Mouse (Mus musculus): ENCODE measurements around the gene Ms4a4d. TPM values are rescaled to one million over a fixed set of nuclear protein-coding genes. Genes with fewer than 3 reads are reported as not detected.
"Not testable (repeated sequence)": the region's sequence is repeated elsewhere in the genome, so short reads cannot be mapped to it uniquely, and the experiment has no call there.

Ms4a4d gene
- polyA plus RNA-seq, 1 experiment from 2014 or later: 0.28 TPM

DNA sequence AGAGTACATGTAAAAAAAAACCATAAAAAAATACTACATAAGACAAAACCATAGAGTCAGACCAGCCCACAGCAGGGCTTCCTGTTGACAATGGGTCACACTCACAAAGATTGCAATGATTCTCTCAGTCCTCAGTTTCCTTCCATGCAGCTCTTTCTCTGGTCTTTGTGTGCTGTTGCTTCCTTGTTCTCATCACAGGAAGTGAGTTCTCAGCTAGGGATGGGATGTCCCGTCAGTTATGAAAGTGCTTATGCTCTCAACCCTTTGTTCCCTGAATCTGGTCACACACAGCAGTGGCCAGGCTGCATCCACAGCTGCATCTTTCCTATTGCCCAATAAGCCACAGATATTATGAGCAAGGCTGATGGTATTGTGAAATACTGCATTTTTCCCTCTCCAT is 23.1 kb upstream of the Ms4a4d start:
- H3K36me3 ChIP-seq (ENCODE audit: control insufficient read depth, insufficient read depth): no peaks in the 10 kb centered on the region

DNA sequence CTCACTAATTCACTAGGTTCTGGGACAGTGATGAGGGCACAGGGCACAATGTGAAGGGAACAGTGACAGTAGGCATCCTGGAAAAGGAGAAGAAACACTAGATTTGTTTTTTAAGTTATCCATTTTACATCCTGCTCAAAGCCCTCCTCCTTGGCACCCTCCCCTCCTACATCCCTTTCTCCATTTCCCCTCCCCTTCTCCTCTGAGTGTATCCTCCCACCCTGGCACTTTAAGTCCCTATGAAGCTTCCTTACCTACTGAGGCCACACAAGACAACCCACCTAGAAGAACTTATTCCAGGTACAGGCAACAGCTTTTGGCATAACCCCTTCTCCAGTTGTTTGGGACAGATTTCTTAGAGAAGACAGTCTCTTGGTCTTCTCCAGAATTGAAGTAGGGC is 20.4 kb upstream of the Ms4a4d start, which contains the start of gene Ms4a6b:
Ms4a6b (plus strand) TSS at position 267 of the 400 bp plus-strand sequence.
- no peaks in the 10 kb centered on the region for H3K36me3 ChIP-seq (ENCODE audit: control insufficient read depth, insufficient read depth)
- H3K27ac ChIP-seq (ENCODE audit: low read length): no peak within 1 kb of the TSS
- no peak within 1 kb of the TSS for H3K4me3 ChIP-seq (ENCODE audit: low read depth, low read length)
- no peak within 1 kb of the TSS for H3K4me2 ChIP-seq (ENCODE audit: low read depth, low read length)
- ATAC-seq (ENCODE audit: low read depth): no peak
- no peak within 1 kb of the TSS for H3K9ac ChIP-seq (ENCODE audit: low read depth, low read length)
- H3K27me3 ChIP-seq (ENCODE audit: control insufficient read depth, insufficient read depth, low read depth, low read length): no peaks in the 10 kb centered on the region
- no peaks in the 10 kb centered on the region for H3K9me3 ChIP-seq (replicated peaks; ENCODE audit: control insufficient read depth, low read length)
- no peaks in the 10 kb centered on the region for H3K4me1 ChIP-seq (ENCODE audit: control insufficient read depth, low read depth, low read length)

More for the DNA sequence above, 23.1 kb upstream of the Ms4a4d start:
- no peak overlapping the region for H3K27ac ChIP-seq (ENCODE audit: low read length)
- 29% methylated on average over 1 of the region's 1 CpGs for WGBS (ENCODE audit: insufficient replicate concordance)
- no peak for ATAC-seq (ENCODE audit: low read depth)
- H3K9ac ChIP-seq (ENCODE audit: low read depth, low read length): no peak overlapping the region
- H3K4me2 ChIP-seq (ENCODE audit: low read depth, low read length): no peak overlapping the region
- no peak overlapping the region for H3K4me3 ChIP-seq (ENCODE audit: low read depth, low read length)
- H3K4me1 ChIP-seq (ENCODE audit: control insufficient read depth, low read depth, low read length): no peaks in the 10 kb centered on the region
- no peaks in the 10 kb centered on the region for H3K27me3 ChIP-seq (ENCODE audit: control insufficient read depth, insufficient read depth, low read depth, low read length)
- H3K9me3 ChIP-seq (replicated peaks; ENCODE audit: control insufficient read depth, low read length): no peaks in the 10 kb centered on the region

DNA sequence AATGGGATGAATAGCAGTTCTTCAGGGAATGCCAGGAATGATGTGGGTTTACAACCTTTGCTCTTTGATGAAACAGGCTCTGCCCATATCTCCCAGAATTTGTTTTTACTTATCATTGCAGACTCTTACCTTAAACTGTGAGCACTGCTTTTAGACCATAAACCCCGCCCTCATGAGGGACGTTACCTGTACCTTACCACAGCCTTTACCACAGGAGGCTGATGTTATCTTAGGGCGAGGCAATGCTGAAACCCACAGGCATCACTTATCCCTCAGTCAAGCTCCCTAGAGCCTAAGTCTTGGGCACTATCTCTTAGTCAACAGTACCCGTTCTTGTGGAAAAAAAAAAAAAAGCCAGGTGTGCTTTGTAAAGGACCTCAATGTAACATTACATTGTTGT is 19.8 kb upstream of the Ms4a4d start:
- H3K27ac ChIP-seq (ENCODE audit: low read length): no peak overlapping the region
- no peaks in the 10 kb centered on the region for H3K27me3 ChIP-seq (ENCODE audit: control insufficient read depth, insufficient read depth, low read depth, low read length)
- H3K4me2 ChIP-seq (ENCODE audit: low read depth, low read length): no peak overlapping the region
- H3K4me1 ChIP-seq (ENCODE audit: control insufficient read depth, low read depth, low read length): no peaks in the 10 kb centered on the region
- H3K9ac ChIP-seq (ENCODE audit: low read depth, low read length): no peak overlapping the region
- ATAC-seq (ENCODE audit: low read depth): no peak
- H3K36me3 ChIP-seq (ENCODE audit: control insufficient read depth, insufficient read depth): no peaks in the 10 kb centered on the region
- H3K9me3 ChIP-seq (replicated peaks; ENCODE audit: control insufficient read depth, low read length): no peaks in the 10 kb centered on the region
- no peak overlapping the region for H3K4me3 ChIP-seq (ENCODE audit: low read depth, low read length)
- 21% methylated on average over 4 of the region's 4 CpGs for WGBS (ENCODE audit: insufficient replicate concordance)

DNA sequence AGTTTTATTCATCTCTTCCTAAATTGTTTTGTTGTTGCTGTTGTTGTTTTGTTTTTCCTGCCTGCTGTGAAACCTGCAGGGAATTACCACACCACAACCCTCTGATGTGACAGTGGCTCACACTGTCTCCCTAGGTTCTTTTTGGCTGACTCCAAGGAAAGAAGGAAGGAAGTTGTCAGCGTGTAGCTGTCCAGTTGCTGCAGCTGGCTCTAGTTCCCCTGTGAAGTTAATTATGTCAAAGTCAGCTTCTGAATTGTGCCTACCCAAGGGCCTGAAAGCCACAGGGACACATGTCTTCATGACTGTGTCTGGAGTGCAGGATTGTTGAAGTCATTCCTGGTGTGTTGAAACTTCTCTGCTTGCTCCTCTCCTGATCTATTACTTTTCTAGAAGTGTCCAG is 19.2 kb upstream of the Ms4a4d start:
- not testable (repeated sequence) for H3K27me3 ChIP-seq (ENCODE audit: control insufficient read depth, insufficient read depth, low read depth, low read length); ATAC-seq (ENCODE audit: low read depth); H3K4me2 ChIP-seq (ENCODE audit: low read depth, low read length); H3K4me3 ChIP-seq (ENCODE audit: low read depth, low read length); H3K9ac ChIP-seq (ENCODE audit: low read depth, low read length); H3K9me3 ChIP-seq (replicated peaks; ENCODE audit: control insufficient read depth, low read length); H3K36me3 ChIP-seq (ENCODE audit: control insufficient read depth, insufficient read depth); H3K27ac ChIP-seq (ENCODE audit: low read length); H3K4me1 ChIP-seq (ENCODE audit: control insufficient read depth, low read depth, low read length)
- 8% methylated on average over 1 of the region's 1 CpGs for WGBS (ENCODE audit: insufficient replicate concordance)

DNA sequence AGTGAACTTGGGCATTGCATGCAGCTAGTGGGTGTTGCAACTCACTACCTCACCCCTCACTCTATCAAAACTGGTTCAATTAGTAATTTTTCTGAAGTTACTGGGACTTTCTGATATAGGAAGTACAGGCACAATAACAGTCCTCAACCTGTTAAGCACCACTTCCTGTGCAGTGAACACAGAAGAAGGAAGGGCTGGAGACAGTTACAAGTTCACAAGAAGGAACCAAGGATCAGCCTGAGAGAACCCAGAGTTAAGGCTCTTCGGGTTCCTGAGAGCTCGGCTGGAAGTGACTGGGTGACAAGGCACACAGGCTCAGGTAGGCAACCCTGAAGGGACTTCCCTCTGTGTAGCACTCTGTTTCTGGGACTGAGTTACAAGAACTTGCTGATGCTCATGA is 18.2 kb upstream of the Ms4a4d start:
- WGBS (ENCODE audit: insufficient replicate concordance): 26% methylated on average over 2 of the region's 2 CpGs
- H3K4me2 ChIP-seq (ENCODE audit: low read depth, low read length); H3K9me3 ChIP-seq (replicated peaks; ENCODE audit: control insufficient read depth, low read length); H3K27ac ChIP-seq (ENCODE audit: low read length); H3K9ac ChIP-seq (ENCODE audit: low read depth, low read length); H3K4me1 ChIP-seq (ENCODE audit: control insufficient read depth, low read depth, low read length); H3K27me3 ChIP-seq (ENCODE audit: control insufficient read depth, insufficient read depth, low read depth, low read length); ATAC-seq (ENCODE audit: low read depth); H3K36me3 ChIP-seq (ENCODE audit: control insufficient read depth, insufficient read depth); H3K4me3 ChIP-seq (ENCODE audit: low read depth, low read length): not testable (repeated sequence)

DNA sequence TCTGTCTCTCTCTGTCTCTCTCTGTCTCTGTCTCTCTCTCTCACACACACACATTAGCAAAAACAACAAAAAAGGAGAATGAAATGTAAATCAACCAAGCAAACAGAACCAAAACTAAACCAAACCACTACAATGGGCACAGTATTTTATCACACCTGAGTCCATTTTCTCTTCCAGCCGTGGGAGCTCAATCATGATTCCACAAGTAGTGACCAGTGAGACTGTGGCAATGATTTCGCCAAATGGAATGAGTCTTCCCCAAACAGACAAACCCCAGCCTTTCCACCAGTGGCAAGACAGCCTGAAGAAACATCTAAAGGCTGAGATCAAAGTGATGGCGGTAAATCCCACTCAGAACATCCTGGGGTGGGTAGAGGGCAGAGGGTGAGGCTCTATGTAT is 16.5 kb upstream of the Ms4a4d start:
- H3K4me3 ChIP-seq (ENCODE audit: low read depth, low read length): no peak overlapping the region
- no peak overlapping the region for H3K27ac ChIP-seq (ENCODE audit: low read length)
- no peaks in the 10 kb centered on the region for H3K36me3 ChIP-seq (ENCODE audit: control insufficient read depth, insufficient read depth)
- 56% methylated on average over 3 of the region's 3 CpGs for WGBS (ENCODE audit: insufficient replicate concordance)
- H3K4me2 ChIP-seq (ENCODE audit: low read depth, low read length): no peak overlapping the region
- H3K4me1 ChIP-seq (ENCODE audit: control insufficient read depth, low read depth, low read length): no peaks in the 10 kb centered on the region
- H3K27me3 ChIP-seq (ENCODE audit: control insufficient read depth, insufficient read depth, low read depth, low read length): no peaks in the 10 kb centered on the region
- no peak for ATAC-seq (ENCODE audit: low read depth)
- H3K9ac ChIP-seq (ENCODE audit: low read depth, low read length): no peak overlapping the region
- H3K9me3 ChIP-seq (replicated peaks; ENCODE audit: control insufficient read depth, low read length): no peaks in the 10 kb centered on the region

DNA sequence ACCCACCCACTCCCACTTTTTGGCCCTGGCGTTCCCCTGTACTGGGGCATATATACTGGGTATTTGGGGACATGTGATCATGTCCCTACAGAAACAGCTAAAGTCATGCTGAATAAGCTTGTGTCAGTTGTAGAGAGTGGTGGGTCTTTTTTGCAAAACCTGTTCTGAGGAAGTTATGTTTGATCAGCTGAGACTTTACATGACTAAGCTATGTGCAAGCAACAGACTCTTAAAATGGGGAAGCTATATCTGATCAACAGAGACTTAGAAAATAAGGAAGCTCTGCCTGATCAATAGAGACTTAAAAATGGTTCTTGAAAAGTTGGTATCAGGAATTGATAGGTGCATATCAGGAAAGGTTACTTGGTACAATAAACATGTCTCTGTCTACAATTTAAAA is 3.2 kb upstream of the Ms4a4d start:
- 83% methylated on average over 1 of the region's 1 CpGs for WGBS (ENCODE audit: insufficient replicate concordance)
- no peak overlapping the region for H3K4me2 ChIP-seq (ENCODE audit: low read depth, low read length)
- H3K4me1 ChIP-seq (ENCODE audit: control insufficient read depth, low read depth, low read length): no peaks in the 10 kb centered on the region
- no peak overlapping the region for H3K9ac ChIP-seq (ENCODE audit: low read depth, low read length)
- H3K4me3 ChIP-seq (ENCODE audit: low read depth, low read length): no peak overlapping the region
- ATAC-seq (ENCODE audit: low read depth): no peak
- H3K27ac ChIP-seq (ENCODE audit: low read length): no peak overlapping the region
- H3K36me3 ChIP-seq (ENCODE audit: control insufficient read depth, insufficient read depth): no peaks in the 10 kb centered on the region
- no peaks in the 10 kb centered on the region for H3K27me3 ChIP-seq (ENCODE audit: control insufficient read depth, insufficient read depth, low read depth, low read length)
- H3K9me3 ChIP-seq (replicated peaks; ENCODE audit: control insufficient read depth, low read length): no peaks in the 10 kb centered on the region

DNA sequence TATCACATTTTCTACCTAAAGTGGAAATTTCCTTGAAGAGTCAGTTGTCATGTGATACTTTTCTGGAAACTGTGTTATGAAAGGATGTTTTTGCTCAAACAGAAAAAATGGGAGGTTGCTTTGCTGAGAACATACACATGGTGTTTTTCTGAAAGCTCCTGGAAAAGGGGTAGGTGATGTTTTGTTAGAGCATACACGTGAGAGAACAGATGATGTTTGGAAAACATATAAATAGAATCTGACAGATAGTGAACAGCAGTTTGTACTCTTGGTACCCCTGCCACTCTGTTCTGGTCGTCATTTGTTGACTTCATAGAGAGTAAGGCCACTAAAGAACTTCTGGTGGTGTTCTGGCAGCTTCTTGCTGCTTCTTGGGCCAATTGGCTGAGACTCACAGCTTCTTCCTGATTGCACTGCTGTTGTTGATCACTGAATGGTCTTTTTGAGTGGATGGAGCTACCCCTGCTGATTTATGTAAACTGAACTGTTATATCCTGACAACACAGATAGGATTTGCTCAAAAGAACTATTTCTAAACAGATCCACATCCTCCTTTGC is 2.6 kb upstream of the Ms4a4d start:
- Histone ChIP-seq H3K4me1 (ENCODE audit: control insufficient read depth, low read depth, low read length) (no peaks in the 10 kb centered on the region), H3K4me3 (ENCODE audit: low read depth, low read length) (no peak overlapping the region), H3K36me3 (ENCODE audit: control insufficient read depth, insufficient read depth) (no peaks in the 10 kb centered on the region), H3K9me3 (replicated peaks; ENCODE audit: control insufficient read depth, low read length) (no peaks in the 10 kb centered on the region), H3K27me3 (ENCODE audit: control insufficient read depth, insufficient read depth, low read depth, low read length) (no peaks in the 10 kb centered on the region), H3K4me2 (ENCODE audit: low read depth, low read length) (no peak overlapping the region), H3K9ac (ENCODE audit: low read depth, low read length) (no peak overlapping the region), H3K27ac (ENCODE audit: low read length) (no peak overlapping the region)
- no peak for ATAC-seq (ENCODE audit: low read depth)
- 42% methylated on average over 2 of the region's 2 CpGs for WGBS (ENCODE audit: insufficient replicate concordance)

DNA sequence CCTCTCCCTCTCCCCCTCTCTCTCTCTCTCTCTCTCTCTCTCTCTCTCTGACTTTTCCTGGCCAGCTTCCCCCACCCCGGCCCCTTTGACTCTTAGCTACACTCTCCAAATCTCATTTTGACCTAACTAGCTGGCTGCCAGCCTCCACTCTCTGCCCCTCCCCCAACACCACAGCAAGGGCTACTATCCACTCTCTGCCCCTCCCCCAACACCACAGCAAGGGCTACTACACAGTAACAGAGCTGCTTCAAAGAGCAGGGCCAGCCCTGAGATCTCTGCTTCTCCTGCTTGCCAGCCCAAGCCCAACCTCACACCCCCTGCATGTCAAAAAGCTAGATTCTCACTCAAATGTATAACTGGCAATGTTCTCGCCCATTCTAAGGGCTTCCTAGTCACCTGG is 735 bp downstream of the Ms4a4d start:
- Histone ChIP-seq H3K4me3 (ENCODE audit: low read depth, low read length) (no peak overlapping the region), H3K9ac (ENCODE audit: low read depth, low read length) (no peak overlapping the region), H3K4me2 (ENCODE audit: low read depth, low read length) (no peak overlapping the region), H3K27me3 (ENCODE audit: control insufficient read depth, insufficient read depth, low read depth, low read length) (no peaks in the 10 kb centered on the region), H3K27ac (ENCODE audit: low read length) (no peak overlapping the region), H3K4me1 (ENCODE audit: control insufficient read depth, low read depth, low read length) (no peaks in the 10 kb centered on the region), H3K36me3 (ENCODE audit: control insufficient read depth, insufficient read depth) (no peaks in the 10 kb centered on the region), H3K9me3 (replicated peaks; ENCODE audit: control insufficient read depth, low read length) (no peaks in the 10 kb centered on the region)
- WGBS (ENCODE audit: insufficient replicate concordance): 28% methylated on average over 2 of the region's 2 CpGs
- ATAC-seq (ENCODE audit: low read depth): no peak
